Mouse (Mus musculus): ENCODE data around the gene Slit3. TPM values are rescaled to one million over a fixed set of nuclear protein-coding genes. Genes with fewer than 3 reads are reported as not detected.

The Slit3 gene
- polyA plus RNA-seq, 1 experiment from 2014 or later: 20.4 TPM

- no peak overlapping the region for H3K27ac ChIP-seq (ENCODE audit: low read depth, low read length)
- H3K9me3 ChIP-seq (ENCODE audit: control insufficient read depth, low read length): no peaks in the 10 kb centered on the region
- peak; percentile 44; the same call in 1 of the 2 replicates for ATAC-seq (ENCODE audit: low FRiP score, low TSS enrichment)
- no peaks in the 10 kb centered on the region for H3K27me3 ChIP-seq (ENCODE audit: control insufficient read depth, insufficient read depth, low read length)
- no peak overlapping the region for H3K4me3 ChIP-seq (ENCODE audit: low read length)
- WGBS: 17% methylated on average over 3 of the region's 3 CpGs
- no peak overlapping the region for H3K9ac ChIP-seq (ENCODE audit: low read depth, low read length)
- no peak overlapping the region for H3K4me2 ChIP-seq (replicated peaks; ENCODE audit: low read depth, low read length)
- no peaks in the 10 kb centered on the region for H3K36me3 ChIP-seq (ENCODE audit: control insufficient read depth, insufficient read depth, low read length)
- peaks cover 28% of the 10 kb centered on the region for H3K4me1 ChIP-seq (ENCODE audit: control insufficient read depth, insufficient read depth, low read length)
Measured at GRCm38 (mm10) chr11:35385444-35385843, 264.4 kb downstream of the Slit3 start.

GRCm38 (mm10) chr11:35387826-35388225 is 266.8 kb downstream of the Slit3 start:
- 35% methylated on average over 10 of the region's 10 CpGs for WGBS
- no peak overlapping the region for H3K4me3 ChIP-seq (ENCODE audit: low read length)
- ATAC-seq (ENCODE audit: low FRiP score, low TSS enrichment): no peak
- H3K4me1 ChIP-seq (ENCODE audit: control insufficient read depth, insufficient read depth, low read length): peaks cover 28% of the 10 kb centered on the region
- no peak overlapping the region for H3K9ac ChIP-seq (ENCODE audit: low read depth, low read length)
- no peak overlapping the region for H3K4me2 ChIP-seq (replicated peaks; ENCODE audit: low read depth, low read length)
- H3K27ac ChIP-seq (ENCODE audit: low read depth, low read length): no peak overlapping the region
- H3K27me3 ChIP-seq (ENCODE audit: control insufficient read depth, insufficient read depth, low read length): no peaks in the 10 kb centered on the region
- H3K36me3 ChIP-seq (ENCODE audit: control insufficient read depth, insufficient read depth, low read length): no peaks in the 10 kb centered on the region
- no peaks in the 10 kb centered on the region for H3K9me3 ChIP-seq (ENCODE audit: control insufficient read depth, low read length)

- Histone ChIP-seq H3K27ac (ENCODE audit: low read depth, low read length) (no peak overlapping the region), H3K9me3 (ENCODE audit: control insufficient read depth, low read length) (no peaks in the 10 kb centered on the region), H3K4me1 (ENCODE audit: control insufficient read depth, insufficient read depth, low read length) (peaks cover 28% of the 10 kb centered on the region), H3K4me3 (ENCODE audit: low read length) (no peak overlapping the region), H3K27me3 (ENCODE audit: control insufficient read depth, insufficient read depth, low read length) (no peaks in the 10 kb centered on the region), H3K36me3 (ENCODE audit: control insufficient read depth, insufficient read depth, low read length) (no peaks in the 10 kb centered on the region), H3K4me2 (replicated peaks; ENCODE audit: low read depth, low read length) (no peak overlapping the region), H3K9ac (ENCODE audit: low read depth, low read length) (no peak overlapping the region)
- WGBS: 19% methylated on average over 12 of the region's 12 CpGs
- ATAC-seq (ENCODE audit: low FRiP score, low TSS enrichment): 0 out of 2 replicates have a peak, but pooled peaks have one; percentile 40
Measured at GRCm38 (mm10) chr11:35388471-35388870, 267.4 kb downstream of the Slit3 start.

- Histone ChIP-seq H3K9me3 (ENCODE audit: control insufficient read depth, low read length) (no peaks in the 10 kb centered on the region), H3K27ac (ENCODE audit: low read depth, low read length) (no peak overlapping the region), H3K4me2 (replicated peaks; ENCODE audit: low read depth, low read length) (no peak overlapping the region), H3K4me3 (ENCODE audit: low read length) (no peak overlapping the region), H3K36me3 (ENCODE audit: control insufficient read depth, insufficient read depth, low read length) (no peaks in the 10 kb centered on the region), H3K27me3 (ENCODE audit: control insufficient read depth, insufficient read depth, low read length) (no peaks in the 10 kb centered on the region), H3K4me1 (ENCODE audit: control insufficient read depth, insufficient read depth, low read length) (peaks cover 22% of the 10 kb centered on the region), H3K9ac (ENCODE audit: low read depth, low read length) (no peak overlapping the region)
- no peak for ATAC-seq (ENCODE audit: low FRiP score, low TSS enrichment)
- WGBS: 83% methylated on average over 7 of the region's 7 CpGs
Measured at GRCm38 (mm10) chr11:35389341-35389740, 268.3 kb downstream of the Slit3 start.

DNA sequence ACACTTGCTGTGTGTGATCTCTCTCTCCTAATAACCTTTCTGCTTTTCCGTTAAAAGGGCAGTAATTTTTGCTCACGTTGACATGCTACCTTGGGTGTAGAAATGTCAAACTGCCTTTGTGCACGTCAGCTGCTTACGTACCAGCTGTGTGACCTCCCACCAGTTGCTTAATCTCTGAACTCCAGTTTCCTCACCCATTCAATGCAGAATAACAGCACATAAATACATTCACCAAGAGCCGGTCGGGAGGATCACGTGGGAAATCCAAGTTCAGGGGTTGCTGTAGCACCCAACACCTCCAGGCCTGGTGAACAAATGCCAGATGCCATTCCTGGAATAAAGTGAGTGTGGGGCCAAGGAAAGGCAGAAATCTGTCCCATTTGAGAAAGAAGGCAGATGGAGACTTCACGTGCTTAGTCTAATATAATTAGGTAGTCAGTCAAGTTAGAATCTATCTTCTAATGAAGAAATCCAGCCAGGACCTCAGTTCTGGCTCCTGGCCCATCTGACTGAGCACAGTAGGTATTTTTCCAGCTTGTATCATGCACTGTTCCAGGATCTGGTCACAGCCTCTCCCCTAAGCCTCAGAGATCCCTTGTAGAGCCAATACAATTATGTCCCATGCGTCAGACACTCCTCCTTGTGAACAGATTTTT is 268.9 kb downstream of the Slit3 start:
- WGBS: 59% methylated on average over 9 of the region's 9 CpGs
- H3K4me1 ChIP-seq (ENCODE audit: control insufficient read depth, insufficient read depth, low read length): peaks cover 18% of the 10 kb centered on the region

DNA sequence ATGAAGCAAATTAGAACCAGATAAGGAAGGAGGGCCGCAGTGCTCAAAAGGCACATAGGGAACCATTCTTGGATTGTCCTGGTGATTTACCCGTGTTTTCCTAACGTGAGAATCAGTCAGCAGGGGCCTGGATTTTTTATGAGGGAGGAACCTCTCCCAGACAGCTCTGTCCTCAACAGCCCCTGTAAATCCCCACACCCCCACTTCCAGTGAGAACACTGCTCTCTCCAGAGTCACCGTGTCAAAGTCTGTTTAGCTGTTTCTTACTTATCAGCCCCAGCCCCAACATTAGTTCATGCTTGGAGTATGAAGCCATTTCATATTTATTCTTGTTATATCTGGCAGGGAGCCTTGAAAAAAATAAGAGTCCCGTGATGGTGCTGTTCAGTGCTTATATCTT is 272.8 kb downstream of the Slit3 start:
- Histone ChIP-seq H3K9ac (ENCODE audit: low read depth, low read length) (no peak overlapping the region), H3K27ac (ENCODE audit: low read depth, low read length) (no peak overlapping the region), H3K4me1 (ENCODE audit: control insufficient read depth, insufficient read depth, low read length) (no peaks in the 10 kb centered on the region), H3K4me2 (replicated peaks; ENCODE audit: low read depth, low read length) (no peak overlapping the region), H3K36me3 (ENCODE audit: control insufficient read depth, insufficient read depth, low read length) (no peaks in the 10 kb centered on the region), H3K9me3 (ENCODE audit: control insufficient read depth, low read length) (no peaks in the 10 kb centered on the region), H3K27me3 (ENCODE audit: control insufficient read depth, insufficient read depth, low read length) (no peaks in the 10 kb centered on the region), H3K4me3 (ENCODE audit: low read length) (no peak overlapping the region)
- ATAC-seq (ENCODE audit: low FRiP score, low TSS enrichment): peak; percentile 50
- WGBS: 24% methylated on average over 5 of the region's 5 CpGs

More for the DNA sequence above, 268.9 kb downstream of the Slit3 start:
- Histone ChIP-seq H3K27ac (ENCODE audit: low read depth, low read length) (no peak overlapping the region), H3K9ac (ENCODE audit: low read depth, low read length) (no peak overlapping the region), H3K27me3 (ENCODE audit: control insufficient read depth, insufficient read depth, low read length) (no peaks in the 10 kb centered on the region), H3K36me3 (ENCODE audit: control insufficient read depth, insufficient read depth, low read length) (no peaks in the 10 kb centered on the region), H3K9me3 (ENCODE audit: control insufficient read depth, low read length) (no peaks in the 10 kb centered on the region), H3K4me3 (ENCODE audit: low read length) (no peak overlapping the region), H3K4me2 (replicated peaks; ENCODE audit: low read depth, low read length) (no peak overlapping the region)
- no peak for ATAC-seq (ENCODE audit: low FRiP score, low TSS enrichment)

- Histone ChIP-seq H3K4me1 (ENCODE audit: control insufficient read depth, insufficient read depth, low read length) (no peaks in the 10 kb centered on the region), H3K27ac (ENCODE audit: low read depth, low read length) (no peak overlapping the region), H3K27me3 (ENCODE audit: control insufficient read depth, insufficient read depth, low read length) (no peaks in the 10 kb centered on the region), H3K4me2 (replicated peaks; ENCODE audit: low read depth, low read length) (no peak overlapping the region), H3K4me3 (ENCODE audit: low read length) (no peak overlapping the region), H3K36me3 (ENCODE audit: control insufficient read depth, insufficient read depth, low read length) (no peaks in the 10 kb centered on the region), H3K9me3 (ENCODE audit: control insufficient read depth, low read length) (no peaks in the 10 kb centered on the region), H3K9ac (ENCODE audit: low read depth, low read length) (no peak overlapping the region)
- ATAC-seq (ENCODE audit: low FRiP score, low TSS enrichment): no peak
- WGBS: 41% methylated on average over 8 of the region's 8 CpGs
Measured at GRCm38 (mm10) chr11:35395376-35395775, 274.4 kb downstream of the Slit3 start.

- Histone ChIP-seq H3K4me2 (replicated peaks; ENCODE audit: low read depth, low read length) (no peak overlapping the region), H3K9me3 (ENCODE audit: control insufficient read depth, low read length) (no peaks in the 10 kb centered on the region), H3K4me3 (ENCODE audit: low read length) (no peak overlapping the region), H3K4me1 (ENCODE audit: control insufficient read depth, insufficient read depth, low read length) (no peaks in the 10 kb centered on the region), H3K27me3 (ENCODE audit: control insufficient read depth, insufficient read depth, low read length) (no peaks in the 10 kb centered on the region), H3K9ac (ENCODE audit: low read depth, low read length) (no peak overlapping the region), H3K36me3 (ENCODE audit: control insufficient read depth, insufficient read depth, low read length) (no peaks in the 10 kb centered on the region), H3K27ac (ENCODE audit: low read depth, low read length) (no peak overlapping the region)
- ATAC-seq (ENCODE audit: low FRiP score, low TSS enrichment): no peak
- 75% methylated on average over 5 of the region's 5 CpGs for WGBS
Measured at GRCm38 (mm10) chr11:35398353-35398752, 277.3 kb downstream of the Slit3 start.

- Histone ChIP-seq H3K4me1 (ENCODE audit: control insufficient read depth, insufficient read depth, low read length) (peaks cover 12% of the 10 kb centered on the region; the same call in 1 of the 2 replicates), H3K4me3 (ENCODE audit: low read length) (no peak overlapping the region), H3K9me3 (ENCODE audit: control insufficient read depth, low read length) (no peaks in the 10 kb centered on the region), H3K4me2 (replicated peaks; ENCODE audit: low read depth, low read length) (no peak overlapping the region), H3K27ac (ENCODE audit: low read depth, low read length) (no peak overlapping the region), H3K36me3 (ENCODE audit: control insufficient read depth, insufficient read depth, low read length) (no peaks in the 10 kb centered on the region), H3K9ac (ENCODE audit: low read depth, low read length) (no peak overlapping the region), H3K27me3 (ENCODE audit: control insufficient read depth, insufficient read depth, low read length) (no peaks in the 10 kb centered on the region)
- WGBS: 90% methylated on average over 9 of the region's 9 CpGs
- no peak for ATAC-seq (ENCODE audit: low FRiP score, low TSS enrichment)
Measured at GRCm38 (mm10) chr11:35403516-35403915, 282.5 kb downstream of the Slit3 start.
